Mouse (Mus musculus) embryonic fibroblast, embryonic 13.5 days (primary cell): ENCODE measurements around the gene Rab39. TPM values are rescaled to one million over a fixed set of nuclear protein-coding genes. Genes with fewer than 3 reads are reported as not detected.

Source experiments
- H3K27ac ChIP-seq: 2 replicates; pipeline ENCODE4 v1.5.1; 2012; ENCODE audit warnings: low read length, control low read depth, inconsistent platforms; ENCODE audit not compliant: insufficient read depth
- H3K4me1 ChIP-seq: 2 replicates; pipeline ENCODE4 v1.6.1; 2011; ENCODE audit warnings: low read length; ENCODE audit not compliant: control insufficient read depth, insufficient read depth
- H3K4me3 ChIP-seq: 2 replicates; pipeline ENCODE4 v1.5.1; 2011; ENCODE audit warnings: mild to moderate bottlenecking, control low read depth, low read length; ENCODE audit not compliant: insufficient read depth
- CTCF ChIP-seq: IDR thresholded peaks from 2 replicates; pipeline ENCODE4 v1.5.1; 2011; ENCODE audit warnings: mild to moderate bottlenecking, control low read depth, low read length, moderate library complexity, borderline replicate concordance; ENCODE audit not compliant: insufficient read depth
- POLR2A ChIP-seq: IDR thresholded peaks from 2 replicates; pipeline ENCODE4 v1.6.1; 2011; ENCODE audit warnings: low read depth, mild to moderate bottlenecking, control low read depth, low read length, moderate library complexity
- polyA plus RNA-seq: library from polyadenylated mRNA; stranded (reverse); fragments of >200 nt; gene quantifications from 2 replicates; pipeline ENCODE4 v1.2.4, GENCODE M21; 2011; ENCODE audit warnings: low read depth; ENCODE audit not compliant: missing spikeins, insufficient read length

The Rab39 gene
- polyA plus RNA-seq: not detected in 2 replicates

DNA sequence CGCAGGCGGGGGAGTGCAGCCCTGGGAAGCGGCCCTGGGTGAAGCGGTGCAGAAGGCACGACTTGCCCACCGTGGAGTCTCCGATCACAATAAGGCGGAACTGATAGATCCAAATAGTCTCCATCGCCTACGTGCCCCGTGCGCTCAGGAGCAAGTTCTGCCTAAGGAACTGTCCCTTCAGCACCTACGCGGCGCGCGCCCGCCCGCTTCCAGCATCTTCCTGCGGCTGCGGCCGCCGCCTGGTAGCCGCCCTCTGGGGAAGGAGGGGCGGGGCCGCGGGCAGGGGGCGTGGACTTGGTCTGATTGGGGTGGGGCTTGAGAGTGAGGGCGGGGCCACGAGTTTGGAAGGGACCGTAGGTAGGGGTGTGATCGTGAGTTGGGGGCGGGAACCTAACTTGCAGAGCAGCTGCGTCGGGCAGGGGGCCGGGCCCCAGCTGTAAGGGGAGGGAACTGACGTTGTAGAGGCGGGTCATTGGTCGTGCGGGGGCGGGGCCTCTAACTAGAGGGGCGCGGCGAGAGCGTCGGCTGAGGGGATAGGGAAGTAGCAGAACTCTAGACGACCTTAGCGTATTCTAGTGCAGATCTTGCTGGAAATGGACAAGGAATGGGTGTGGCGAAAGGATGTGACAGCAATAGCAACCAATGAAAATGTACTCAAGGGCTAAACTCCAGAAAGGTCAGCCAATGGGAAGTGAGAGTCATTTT lies at the start of gene Rab39:
Gene Rab39, minus strand, starts transcription at position 241 of the 705 bp plus-strand sequence.
- H3K4me3 ChIP-seq: peak within 1 kb of the TSS; percentile 24
- H3K27ac ChIP-seq: no peak within 1 kb of the TSS
- no peak for TF ChIP-seq POLR2A
- no peak for TF ChIP-seq CTCF
- no peaks in the 10 kb centered on the region for H3K4me1 ChIP-seq

DNA sequence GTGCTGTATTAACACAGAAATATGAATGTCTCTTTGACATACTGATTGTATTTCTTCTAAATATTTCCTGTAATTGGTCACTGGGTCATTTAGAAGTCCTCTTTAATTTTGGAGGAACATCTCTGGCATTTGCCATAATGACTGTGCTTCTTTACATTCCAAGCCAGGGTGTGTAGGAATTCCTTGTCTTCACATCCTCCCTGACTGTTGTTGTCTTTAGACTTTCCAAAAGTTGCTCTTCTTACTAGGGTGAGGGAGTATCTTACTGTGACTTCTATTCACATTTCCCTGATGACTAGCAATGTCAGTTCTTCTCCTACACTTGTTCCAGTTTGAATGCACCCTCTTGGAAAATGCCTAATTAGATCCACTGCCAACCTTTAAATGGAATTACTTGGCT lies 48.8 kb upstream of the Rab39 start:
- Histone ChIP-seq H3K4me3 (no peak overlapping the region), H3K4me1 (no peaks in the 10 kb centered on the region), H3K27ac (no peak overlapping the region)
- no peak for TF ChIP-seq POLR2A
- TF ChIP-seq CTCF: no peak

DNA sequence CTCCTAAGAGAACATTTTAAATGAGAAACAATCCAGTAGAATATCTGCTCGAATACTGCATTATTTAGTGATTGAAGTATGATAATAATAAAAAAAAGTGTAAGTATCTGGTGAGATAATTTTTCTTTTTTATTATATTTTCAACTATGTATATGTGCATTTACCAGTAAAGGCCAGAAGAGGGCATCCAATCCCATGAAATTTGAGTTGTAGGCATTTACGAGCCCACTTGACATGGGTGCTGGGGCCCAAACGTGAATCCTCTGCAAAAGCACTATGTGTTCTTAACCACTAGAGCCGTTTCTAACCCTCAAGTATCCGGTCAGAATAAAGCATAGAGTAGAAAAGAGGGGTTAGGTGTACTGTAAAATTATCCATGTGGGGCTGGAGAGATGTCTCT lies 44.9 kb upstream of the Rab39 start:
- no peak for TF ChIP-seq CTCF
- no peak for TF ChIP-seq POLR2A
- H3K4me3 ChIP-seq: no peak overlapping the region
- H3K4me1 ChIP-seq: no peaks in the 10 kb centered on the region
- H3K27ac ChIP-seq: no peak overlapping the region

DNA sequence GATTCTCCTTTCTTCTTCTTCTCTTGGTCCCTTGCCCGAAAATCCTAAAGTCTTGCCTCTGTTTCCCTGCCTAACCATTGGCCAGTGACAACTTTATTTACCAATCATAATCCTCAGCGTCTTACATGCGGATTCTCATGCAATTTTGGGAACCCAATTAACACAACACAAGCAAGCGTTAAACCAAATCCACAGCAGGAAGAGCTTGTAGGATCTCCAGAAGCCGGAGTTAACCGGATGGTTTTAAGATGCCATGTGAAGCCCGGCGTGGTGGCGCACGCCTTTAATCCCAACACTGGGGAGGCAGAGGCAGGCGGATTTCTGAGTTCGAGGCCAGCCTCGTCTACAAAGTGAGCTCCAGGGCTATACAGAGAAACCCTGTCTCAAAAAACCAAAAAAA lies 44.4 kb upstream of the Rab39 start:
- TF ChIP-seq POLR2A (no peak), CTCF (no peak)
- no peak overlapping the region for H3K4me3 ChIP-seq
- H3K4me1 ChIP-seq: no peaks in the 10 kb centered on the region
- no peak overlapping the region for H3K27ac ChIP-seq

DNA sequence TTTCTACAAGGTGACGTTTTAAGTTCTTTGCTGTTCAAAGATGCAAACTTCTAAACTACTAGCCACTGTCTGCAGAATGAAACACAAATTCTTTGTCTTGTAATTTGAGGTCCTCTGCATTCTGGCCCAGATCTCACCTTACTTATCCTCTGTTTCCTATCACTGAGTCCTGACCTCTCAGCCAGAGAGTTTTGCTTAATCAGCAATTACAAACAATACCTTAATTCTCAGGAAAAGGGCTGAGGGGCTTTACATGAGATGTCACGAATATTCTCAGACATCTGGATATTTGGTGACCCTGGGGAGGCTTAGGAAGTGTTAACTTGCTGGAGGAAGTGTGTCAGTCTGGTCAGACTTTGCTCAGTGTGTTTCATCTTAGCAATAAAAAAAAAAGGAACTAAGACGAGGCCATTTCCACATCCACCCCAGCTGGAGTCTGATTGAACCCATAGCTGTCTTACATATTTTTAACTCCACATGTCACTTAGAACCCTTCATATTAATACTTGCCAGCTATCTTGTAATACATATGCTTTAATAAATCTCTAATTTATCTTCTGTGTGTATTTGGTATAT lies 34.9 kb upstream of the Rab39 start:
- TF ChIP-seq CTCF (no peak), POLR2A (no peak)
- Histone ChIP-seq H3K4me3 (no peak overlapping the region), H3K27ac (no peak overlapping the region), H3K4me1 (no peaks in the 10 kb centered on the region)

DNA sequence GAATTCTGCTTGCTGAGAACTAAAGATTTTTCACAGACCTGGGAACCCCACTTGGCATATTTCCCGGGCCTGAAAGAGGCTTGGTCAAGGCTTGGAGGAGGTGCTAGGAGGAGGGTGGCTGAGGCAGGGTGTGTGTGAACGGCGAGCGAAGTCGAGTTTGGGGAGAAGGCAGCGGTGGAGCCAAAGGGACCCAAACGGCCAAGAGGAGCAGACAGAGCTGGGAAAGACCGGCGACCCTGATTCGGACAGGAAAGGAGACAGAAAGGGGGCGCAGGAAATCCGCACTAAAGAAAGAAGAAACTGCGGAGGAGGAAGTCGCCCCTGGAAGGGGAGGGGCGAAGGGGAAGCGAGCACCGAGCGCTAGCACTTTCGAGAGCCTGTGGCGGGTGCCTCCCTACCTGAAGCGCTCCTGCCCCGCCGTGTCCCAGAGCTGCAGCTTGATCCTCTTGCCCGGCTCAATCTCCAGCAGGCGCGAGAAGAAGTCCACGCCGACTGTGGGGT lies 491 bp downstream of the Rab39 start:
- Histone ChIP-seq H3K4me1 (no peaks in the 10 kb centered on the region), H3K4me3 (peak overlapping the region; percentile 24), H3K27ac (no peak overlapping the region)
- TF ChIP-seq CTCF (no peak), POLR2A (no peak)

DNA sequence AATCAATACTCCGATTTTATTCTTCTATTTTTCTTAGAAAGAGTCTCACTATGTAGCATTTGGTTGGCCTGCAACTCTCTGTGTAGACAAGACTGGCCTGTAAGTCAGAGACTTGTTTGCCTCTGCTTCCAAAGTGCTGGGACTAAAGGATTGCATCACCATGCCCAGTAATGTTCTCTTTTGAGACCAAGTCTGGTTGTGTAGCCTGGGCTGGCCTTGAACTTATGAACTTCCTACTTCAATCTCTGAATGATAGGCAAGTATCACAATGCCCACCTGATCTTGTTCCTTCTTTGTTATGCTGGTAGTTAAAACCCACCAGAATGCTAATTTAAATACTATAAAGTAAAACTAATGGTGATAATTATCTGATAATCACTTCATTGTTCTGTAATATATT lies 3.0 kb downstream of the Rab39 start:
- Histone ChIP-seq H3K4me3 (no peak overlapping the region), H3K4me1 (no peaks in the 10 kb centered on the region), H3K27ac (no peak overlapping the region)
- TF ChIP-seq POLR2A (no peak), CTCF (no peak)

DNA sequence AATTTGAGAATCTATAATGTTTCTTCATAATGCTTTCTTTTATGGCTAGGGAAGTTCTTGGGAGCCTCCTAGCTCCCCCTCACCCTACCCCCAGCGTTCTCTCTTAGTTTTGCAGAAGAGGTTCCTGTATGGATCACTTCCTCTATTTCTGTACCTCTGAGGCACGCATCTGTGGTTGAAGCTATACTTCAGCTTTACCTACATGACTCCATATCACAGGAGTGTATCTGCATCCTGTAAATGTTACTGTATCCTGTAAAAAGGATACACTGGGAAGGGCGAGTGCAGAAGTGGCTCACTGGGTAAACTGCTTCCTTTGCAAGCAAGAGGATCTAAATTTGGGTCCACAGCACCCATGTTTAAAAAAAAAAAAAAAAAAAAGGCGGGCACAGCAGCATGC lies 5.5 kb downstream of the Rab39 start:
- Histone ChIP-seq H3K4me3 (no peak overlapping the region), H3K27ac (no peak overlapping the region), H3K4me1 (no peaks in the 10 kb centered on the region)
- no peak for TF ChIP-seq POLR2A

DNA sequence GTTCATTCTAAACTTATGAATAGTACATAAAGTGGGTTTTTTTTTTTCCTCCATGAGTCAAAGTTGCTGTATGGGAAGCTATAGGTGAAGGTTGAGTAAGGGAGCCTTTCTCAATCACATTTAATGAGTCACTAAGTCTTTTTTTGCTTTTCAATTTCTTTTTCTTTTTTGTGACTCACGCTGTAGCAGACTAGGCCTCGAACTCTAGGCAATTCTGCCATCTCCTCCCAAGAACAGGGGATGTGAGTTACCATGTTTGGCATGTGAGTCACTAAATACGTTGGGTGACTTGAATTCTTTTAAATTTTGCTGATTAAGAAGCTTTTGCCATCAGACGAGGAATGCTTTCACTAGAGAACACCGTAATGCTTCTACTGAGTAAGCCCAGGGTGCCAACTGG lies 10.2 kb downstream of the Rab39 start:
- no peak for TF ChIP-seq CTCF
- no peak for TF ChIP-seq POLR2A
- no peak overlapping the region for H3K4me3 ChIP-seq
- H3K4me1 ChIP-seq: no peaks in the 10 kb centered on the region
- no peak overlapping the region for H3K27ac ChIP-seq

DNA sequence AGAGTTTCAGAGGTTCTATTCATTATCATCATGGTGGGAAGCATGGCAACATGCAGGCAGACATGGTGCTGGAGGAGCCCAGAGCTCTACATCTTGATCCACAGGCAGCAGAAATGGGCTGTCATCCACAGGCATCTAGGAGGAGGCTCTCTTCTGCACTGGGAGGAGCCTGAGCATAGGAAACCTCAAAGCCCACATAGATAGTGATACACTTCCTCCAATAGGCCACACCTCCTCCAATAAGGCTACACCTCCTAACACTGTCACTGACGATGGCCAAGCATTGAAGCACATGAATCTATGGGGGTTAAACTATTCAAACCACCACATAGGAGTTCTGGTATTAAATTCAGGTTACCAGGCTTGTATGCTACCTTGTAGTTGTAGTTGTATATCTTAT lies 12.3 kb downstream of the Rab39 start:
- no peaks in the 10 kb centered on the region for H3K4me1 ChIP-seq
- TF ChIP-seq POLR2A: no peak
- no peak for TF ChIP-seq CTCF
- H3K27ac ChIP-seq: no peak overlapping the region
- no peak overlapping the region for H3K4me3 ChIP-seq
